Mouse (Mus musculus): ENCODE data around the gene Gm4303. TPM values are rescaled to one million over a fixed set of nuclear protein-coding genes. Genes with fewer than 3 reads are reported as not detected.

Gm4303 gene
- polyA plus RNA-seq, 1 experiment from 2014 or later = not detected

Other genes starting within 250 kb of the Gm4303 start
- not detected in 2 replicates for gene Gm4301, start 10.3 kb upstream of the Gm4303 start, polyA plus RNA-seq (2014; fragmentation: Nextera tagmentation; extraction: Ambion mirVana)
- gene Gm4302, start 5.1 kb upstream of the Gm4303 start, polyA plus RNA-seq (2014; fragmentation: Nextera tagmentation; extraction: Ambion mirVana) = not detected in 2 replicates
- not detected in 2 replicates for gene Gm4305, start 5.1 kb downstream of the Gm4303 start, polyA plus RNA-seq (2014; fragmentation: Nextera tagmentation; extraction: Ambion mirVana)
- not detected in 2 replicates for gene Gm4307, start 15.4 kb downstream of the Gm4303 start, polyA plus RNA-seq (2014; fragmentation: Nextera tagmentation; extraction: Ambion mirVana)
- gene Gm4312, start 36.6 kb downstream of the Gm4303 start, polyA plus RNA-seq (2014; fragmentation: Nextera tagmentation; extraction: Ambion mirVana) = not detected in 2 replicates
- 35.2 and 35.5 TPM in 2 replicates for gene Tmtc3, start 141.4 kb downstream of the Gm4303 start, polyA plus RNA-seq (2014; fragmentation: Nextera tagmentation; extraction: Ambion mirVana)
- gene Cep290, start 141.6 kb downstream of the Gm4303 start, polyA plus RNA-seq (2014; fragmentation: Nextera tagmentation; extraction: Ambion mirVana) = 6.2 and 6.7 TPM in 2 replicates
- gene 4930430F08Rik, start 244.5 kb downstream of the Gm4303 start, polyA plus RNA-seq (2014; fragmentation: Nextera tagmentation; extraction: Ambion mirVana) = 8.0 and 9.1 TPM in 2 replicates
- gene 1700017N19Rik, start 244.5 kb downstream of the Gm4303 start, polyA plus RNA-seq (2014; fragmentation: Nextera tagmentation; extraction: Ambion mirVana) = not detected in 2 replicates

Measured in lung, embryonic 14.5 days (tissue).